ENCODE assay signal across 35 mouse cellular contexts in genomic region chr1:143684849-143685248, GRCm38 (mm10).
"Had no signal": no experiment of that assay in that cellular context is flagged by ENCODE, and none has a peak within 500 bp of the region (broad histone marks: within the 10 kb centered on the region; RNA-seq: fewer than 3 reads in every experiment).

No protein-coding gene starts in this region.

- H3K4me2 ChIP-seq: heart, embryonic 11.5 days; heart, embryonic 12.5 days; heart, embryonic 13.5 days; heart, embryonic 15.5 days; hindbrain, embryonic 12.5 days; hindbrain, embryonic 13.5 days; hindbrain, embryonic 14.5 days; hindbrain, embryonic 15.5 days; intestine, embryonic 15.5 days; kidney, embryonic 15.5 days had no signal

- H3K9me3 ChIP-seq: heart, embryonic 12.5 days; heart, embryonic 13.5 days; heart, embryonic 15.5 days; hindbrain, embryonic 10.5 days; hindbrain, embryonic 12.5 days; hindbrain, embryonic 13.5 days; hindbrain, embryonic 15.5 days; intestine, embryonic 15.5 days; kidney, embryonic 15.5 days had no signal

- H3K9ac ChIP-seq: heart, embryonic 12.5 days; heart, embryonic 13.5 days; heart, embryonic 15.5 days; hindbrain, embryonic 12.5 days; hindbrain, embryonic 13.5 days; hindbrain, embryonic 14.5 days; hindbrain, embryonic 15.5 days; intestine, embryonic 15.5 days; kidney, embryonic 15.5 days had no signal

- H3K4me3 ChIP-seq: heart, embryonic 12.5 days; heart, embryonic 13.5 days; heart, embryonic 15.5 days; hindbrain, embryonic 10.5 days; hindbrain, embryonic 12.5 days; hindbrain, embryonic 13.5 days; hindbrain, embryonic 15.5 days; intestine, embryonic 15.5 days; kidney, embryonic 15.5 days; layer of hippocampus, adult 2 months; left cerebral cortex, adult 2 months had no signal

- H3K4me1 ChIP-seq: heart, embryonic 12.5 days; heart, embryonic 13.5 days; heart, embryonic 15.5 days; hindbrain, embryonic 10.5 days; hindbrain, embryonic 12.5 days; hindbrain, embryonic 13.5 days; hindbrain, embryonic 15.5 days; intestine, embryonic 15.5 days; kidney, embryonic 15.5 days had no signal

- H3K27me3 ChIP-seq: heart, embryonic 12.5 days; heart, embryonic 13.5 days; heart, embryonic 15.5 days; hindbrain, embryonic 12.5 days; hindbrain, embryonic 13.5 days; hindbrain, embryonic 15.5 days; intestine, embryonic 15.5 days; kidney, embryonic 15.5 days had no signal

- DNase-seq: heart, postnatal 10 days; heart, postnatal 14 days; heart, postnatal 36 days; heart, postnatal 4 days; kidney, adult 11 months; kidney, adult 18-20 months; kidney, adult 2 months; kidney, adult 8-10 months; kidney, adult 9 months; kidney, postnatal 10 days; kidney, postnatal 14 days; kidney, postnatal 25 days; kidney, postnatal 36 days; kidney, postnatal 4 days; layer of hippocampus, adult 9-11 months; layer of hippocampus, postnatal 36 days had no signal

- ATAC-seq: hindbrain, embryonic 16.5 days; hindbrain, postnatal 0 days; inflammation-experienced regulatory T-cells, adult 6 months; intestine, embryonic 15.5 days; intestine, embryonic 16.5 days; intestine, postnatal 0 days had no signal

- H3K27ac ChIP-seq: heart, embryonic 13.5 days; heart, embryonic 15.5 days; hindbrain, embryonic 10.5 days; hindbrain, embryonic 12.5 days; hindbrain, embryonic 13.5 days; hindbrain, embryonic 14.5 days; hindbrain, embryonic 15.5 days; hindbrain, postnatal 0 days; intestine, embryonic 15.5 days; kidney, embryonic 15.5 days; kidney, postnatal 0 days; layer of hippocampus, adult 2 months; left cerebral cortex, adult 2 months had no signal
